Mouse (Mus musculus) bone marrow, adult 2 months (tissue): ENCODE measurements at regions not wholly inside any gene's neighbourhood (a gene's known extent, or its start where the extent isn't known, plus 50 kb on each side); places are given as distances from the start of the nearest gene placed in this dataset.

ENCODE experiments used
- H3K27ac ChIP-seq: fragments of 200-500 bp; 2 replicates; pipeline ENCODE4 v1.5.1; 2012; ENCODE audit warnings: low read depth, mild to moderate bottlenecking, control low read depth, inconsistent platforms, low read length; ENCODE audit not compliant: control insufficient read depth, poor library complexity, insufficient read depth
- H3K4me1 ChIP-seq: fragments of 200-500 bp; 2 replicates; pipeline ENCODE4 v1.6.1; 2011; ENCODE audit warnings: low read length; ENCODE audit not compliant: control insufficient read depth, insufficient read depth
- H3K4me3 ChIP-seq: fragments of 200-500 bp; replicated peaks from 2 replicates; pipeline ENCODE3; 2011; ENCODE audit warnings: mild to moderate bottlenecking, low read depth, low read length, control low read depth; ENCODE audit not compliant: control insufficient read depth
- CTCF ChIP-seq: fragments of 200-500 bp; IDR thresholded peaks from 2 replicates; pipeline ENCODE4 v1.5.1; 2011; ENCODE audit warnings: low read length, control low read depth; ENCODE audit not compliant: control insufficient read depth, insufficient read depth
- POLR2A ChIP-seq: fragments of 200-500 bp; IDR thresholded peaks from 2 replicates; pipeline ENCODE4 v1.6.1; 2011; ENCODE audit warnings: low read depth, mild to moderate bottlenecking, control low read depth, low read length, borderline replicate concordance; ENCODE audit not compliant: control insufficient read depth
- WGBS: fragments of 180-500 bp; shearing (Covaris S2); methylation state at CpG from one replicate; pipeline ENCODE4 v1.1.7; 2018; 5-methylcytosine and 5-hydroxymethylcytosine counted together

- TF ChIP-seq CTCF (no peak), POLR2A (no peak)
- WGBS: 19% methylated on average over 1 of the region's 1 CpGs
- H3K4me1 ChIP-seq: no peaks in the 10 kb centered on the region; the same call in 1 of the 2 replicates
- no peak overlapping the region for H3K27ac ChIP-seq
- no peak overlapping the region for H3K4me3 ChIP-seq
Measured at GRCm38 (mm10) chr9:61008446-61008845, 214.1 kb downstream of the Uaca start.

GRCm38 (mm10) chr9:61011066-61011465 lies 216.7 kb downstream of the Uaca start:
- H3K4me1 ChIP-seq: no peaks in the 10 kb centered on the region; the same call in 1 of the 2 replicates
- TF ChIP-seq POLR2A (no peak), CTCF (peak; percentile 44; the same call in 1 of the 2 replicates)
- H3K4me3 ChIP-seq: no peak overlapping the region
- no peak overlapping the region for H3K27ac ChIP-seq

GRCm38 (mm10) chr9:61012771-61013540 lies 218.6 kb downstream of the Uaca start:
- TF ChIP-seq POLR2A (no peak), CTCF (peak; percentile 61)
- Histone ChIP-seq H3K4me3 (no peak overlapping the region), H3K4me1 (no peaks in the 10 kb centered on the region; the same call in 1 of the 2 replicates), H3K27ac (peak overlapping the region; percentile 25; the same call in 1 of the 2 replicates)
- WGBS: 6% methylated on average over 19 of the region's 19 CpGs

GRCm38 (mm10) chr9:61014151-61014550 lies 219.8 kb downstream of the Uaca start:
- TF ChIP-seq CTCF (no peak), POLR2A (no peak)
- no peak overlapping the region for H3K27ac ChIP-seq
- no peaks in the 10 kb centered on the region; the same call in 1 of the 2 replicates for H3K4me1 ChIP-seq
- 81% methylated on average over 8 of the region's 8 CpGs for WGBS
- no peak overlapping the region for H3K4me3 ChIP-seq

GRCm38 (mm10) chr9:61015374-61015890 lies 221.1 kb downstream of the Uaca start:
- Histone ChIP-seq H3K4me1 (no peaks in the 10 kb centered on the region; the same call in 1 of the 2 replicates), H3K27ac (no peak overlapping the region), H3K4me3 (no peak overlapping the region)
- WGBS: 84% methylated on average over 15 of the region's 15 CpGs
- no peak for TF ChIP-seq POLR2A
- TF ChIP-seq CTCF: no peak

- no peaks in the 10 kb centered on the region; the same call in 1 of the 2 replicates for H3K4me1 ChIP-seq
- 4% methylated on average over 10 of the region's 10 CpGs for WGBS
- no peak for TF ChIP-seq POLR2A
- no peak for TF ChIP-seq CTCF
- H3K4me3 ChIP-seq: no peak overlapping the region
- no peak overlapping the region for H3K27ac ChIP-seq
Measured at GRCm38 (mm10) chr9:61016673-61017072, 222.3 kb downstream of the Uaca start.

- peaks cover 8% of the 10 kb centered on the region for H3K4me1 ChIP-seq
- WGBS: 59% methylated on average over 4 of the region's 4 CpGs
- H3K27ac ChIP-seq: no peak overlapping the region
- peak; percentile 67 for TF ChIP-seq CTCF
- TF ChIP-seq POLR2A: no peak
- no peak overlapping the region for H3K4me3 ChIP-seq
Measured at GRCm38 (mm10) chr9:61019938-61020337, 225.6 kb downstream of the Uaca start.

GRCm38 (mm10) chr9:61021810-61022209 lies 227.5 kb downstream of the Uaca start:
- peaks cover 13% of the 10 kb centered on the region for H3K4me1 ChIP-seq
- no peak overlapping the region for H3K4me3 ChIP-seq
- TF ChIP-seq CTCF (no peak), POLR2A (no peak)
- WGBS: 10% methylated on average over 5 of the region's 5 CpGs
- peak overlapping the region; percentile 31; the same call in 1 of the 2 replicates for H3K27ac ChIP-seq
